Mouse (Mus musculus): Measurements from ENCODE around the gene Vmn1r66.
"Not testable (repeated sequence)": the region's sequence is repeated elsewhere in the genome, so short reads cannot be mapped to it uniquely, and the experiment has no call there.

The Vmn1r66 gene

GRCm38 (mm10) chr7:10277906-10278305 is at the start of gene Vmn1r66:
TSS of gene Vmn1r66 (minus strand) at chr7:10278006.
- DNase-seq (ENCODE audit: low read depth, low spot score) = no peak

- DNase-seq (ENCODE audit: low read depth, low spot score) = not testable (repeated sequence)
Observed at GRCm38 (mm10) chr7:10325462-10325861, 47.7 kb upstream of the Vmn1r66 start.

GRCm38 (mm10) chr7:10252075-10252474 is 25.7 kb downstream of the Vmn1r66 start:
- no peak for DNase-seq (ENCODE audit: low read depth, low spot score)

- DNase-seq (ENCODE audit: low read depth, low spot score) = no peak
Observed at GRCm38 (mm10) chr7:10249146-10249545, 28.7 kb downstream of the Vmn1r66 start.

Measured in brain, adult 2 months (tissue).